Mouse (Mus musculus) bone marrow macrophage, adult 2 months (primary cell): ENCODE measurements around the gene Ifna5.

Experiments used
- CTCF ChIP-seq: IDR thresholded peaks from 2 replicates; pipeline ENCODE4 v1.5.1; 2012; ENCODE audit warnings: low read depth, mild to moderate bottlenecking, low read length, moderate library complexity
- POLR2A ChIP-seq: IDR thresholded peaks from 2 replicates; pipeline ENCODE4 v1.6.1; 2012; ENCODE audit warnings: mild to moderate bottlenecking, low read depth, low read length, borderline replicate concordance

DNA sequence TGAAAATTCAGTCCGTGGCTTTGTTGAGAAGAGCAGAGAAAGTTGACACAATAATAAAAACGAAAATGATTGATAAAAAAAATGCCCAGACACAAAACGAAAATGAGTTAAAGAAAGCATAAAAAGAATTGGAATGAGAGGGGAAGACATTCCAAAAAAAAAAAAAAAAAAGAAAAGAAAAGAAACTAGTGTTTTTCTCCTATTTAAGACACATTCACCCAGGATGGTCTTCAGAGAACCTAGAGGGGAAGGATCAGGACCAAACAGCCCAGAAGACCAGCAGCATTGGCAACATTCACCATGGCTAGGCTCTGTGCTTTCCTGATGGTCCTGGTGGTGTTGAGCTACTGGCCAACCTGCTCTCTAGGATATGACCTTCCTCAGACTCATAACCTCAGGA, 19.4 kb upstream of the Ifna5 start, which contains the start of gene Ifna7:
- no peak for TF ChIP-seq CTCF
- TF ChIP-seq POLR2A, result no peak
